ENCODE assay signal across 9 mouse cellular contexts in the genomic region with DNA sequence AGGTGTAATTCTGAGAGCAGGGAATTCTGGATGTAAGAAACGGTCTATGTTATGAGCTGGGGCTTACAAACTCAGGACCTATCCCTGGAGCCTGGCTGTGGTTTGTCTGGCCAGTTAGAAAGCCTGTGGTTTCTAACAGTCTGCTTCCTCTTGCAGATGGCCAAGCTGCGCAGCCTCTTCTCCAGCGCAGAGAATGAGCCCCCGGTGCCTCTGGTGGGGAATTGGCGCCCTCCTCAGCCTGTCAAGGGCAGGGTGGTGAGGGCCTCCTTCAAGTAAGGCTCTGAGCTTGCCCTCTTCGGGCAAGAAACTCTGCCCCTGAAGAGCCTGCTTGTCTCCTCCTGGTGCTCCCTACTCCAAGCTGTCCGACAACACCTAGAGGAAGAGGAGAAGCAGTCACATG. TPM values are rescaled to one million over a fixed set of nuclear protein-coding genes. Genes with fewer than 3 reads are reported as not detected.
DNase-seq lines count a peak whose midpoint lies in the region; ATAC-seq lines count a peak whose summit lies in the region.
"Had no signal": no experiment of that assay in that cellular context is flagged by ENCODE, and none has a peak within 500 bp of the region (broad histone marks: within the 10 kb centered on the region; RNA-seq: fewer than 3 reads in every experiment).

No protein-coding gene starts in this region.

- peak; percentile 36; the same call in 1 of the 2 replicates for ATAC-seq in neural tube, embryonic 13.5 days (ENCODE audit: low read depth)
- peak; percentile 64 for ATAC-seq in liver, embryonic 11.5 days (replicated peaks; ENCODE audit: low FRiP score)
- no peak for ATAC-seq in forebrain, embryonic 16.5 days

- H3K36me3 ChIP-seq in neural tube, embryonic 13.5 days: no peaks in the 10 kb centered on the region
- no peaks in the 10 kb centered on the region for H3K36me3 ChIP-seq in liver, embryonic 11.5 days (ENCODE audit: control insufficient read depth, insufficient read depth, low read length)
- H3K36me3 ChIP-seq in forebrain, embryonic 16.5 days (ENCODE audit: control insufficient read depth, insufficient read depth): no peaks in the 10 kb centered on the region

- H3K9me3 ChIP-seq in neural tube, embryonic 13.5 days: no peaks in the 10 kb centered on the region
- no peaks in the 10 kb centered on the region for H3K9me3 ChIP-seq in liver, embryonic 11.5 days (ENCODE audit: control insufficient read depth, low read length)
- H3K9me3 ChIP-seq in forebrain, embryonic 16.5 days (ENCODE audit: control insufficient read depth, low read length): no peaks in the 10 kb centered on the region

- no peak overlapping the region for H3K4me3 ChIP-seq in neural tube, embryonic 13.5 days
- no peak overlapping the region for H3K4me3 ChIP-seq in liver, embryonic 11.5 days (ENCODE audit: low read depth, low read length)
- no peak overlapping the region for H3K4me3 ChIP-seq in forebrain, embryonic 16.5 days (replicated peaks; ENCODE audit: low read length)

- no peak overlapping the region for H3K4me2 ChIP-seq in neural tube, embryonic 13.5 days
- no peak overlapping the region for H3K4me2 ChIP-seq in liver, embryonic 11.5 days
- H3K4me2 ChIP-seq in forebrain, embryonic 16.5 days (ENCODE audit: low read length): no peak overlapping the region
- H3K4me2 ChIP-seq: hindbrain, embryonic 14.5 days had no signal

- H3K4me1 ChIP-seq in neural tube, embryonic 13.5 days (replicated peaks): no peaks in the 10 kb centered on the region
- peaks cover 8% of the 10 kb centered on the region for H3K4me1 ChIP-seq in liver, embryonic 11.5 days (replicated peaks; ENCODE audit: control insufficient read depth, insufficient read depth, low read length)
- H3K4me1 ChIP-seq in forebrain, embryonic 16.5 days (replicated peaks; ENCODE audit: control insufficient read depth, insufficient read depth, low read length): no peaks in the 10 kb centered on the region

- WGBS in neural tube, embryonic 13.5 days: 62% methylated on average over 7 of the region's 7 CpGs
- WGBS in liver, embryonic 11.5 days: 26% methylated on average over 7 of the region's 7 CpGs
- 56% methylated on average over 7 of the region's 7 CpGs for WGBS in forebrain, embryonic 16.5 days

- no peak overlapping the region for H3K9ac ChIP-seq in neural tube, embryonic 13.5 days
- no peak overlapping the region for H3K9ac ChIP-seq in liver, embryonic 11.5 days (ENCODE audit: low read depth, low read length)
- H3K9ac ChIP-seq in forebrain, embryonic 16.5 days (replicated peaks; ENCODE audit: low read depth, low read length): no peak overlapping the region
- H3K9ac ChIP-seq: hindbrain, embryonic 14.5 days had no signal

- H3K27ac ChIP-seq in neural tube, embryonic 13.5 days (replicated peaks): no peak overlapping the region
- no peak overlapping the region for H3K27ac ChIP-seq in liver, embryonic 11.5 days (ENCODE audit: low read depth, low read length)
- H3K27ac ChIP-seq in forebrain, embryonic 16.5 days (ENCODE audit: low read length): no peak overlapping the region
- H3K27ac ChIP-seq: hindbrain, embryonic 14.5 days had no signal

- H3K27me3 ChIP-seq in neural tube, embryonic 13.5 days: no peaks in the 10 kb centered on the region
- no peaks in the 10 kb centered on the region for H3K27me3 ChIP-seq in liver, embryonic 11.5 days (replicated peaks; ENCODE audit: control insufficient read depth, insufficient read depth, low read length)
- H3K27me3 ChIP-seq in forebrain, embryonic 16.5 days (replicated peaks; ENCODE audit: control insufficient read depth, insufficient read depth, low read length): no peaks in the 10 kb centered on the region

- DNase-seq in gastrocnemius, adult 18-20 months (ENCODE audit: low spot score): peak; percentile 32
- no peak for DNase-seq in gastrocnemius, postnatal 10 days
- no peak for DNase-seq in neural tube, embryonic 10.5 days (ENCODE audit: extremely low spot score, low spot score)
- DNase-seq in liver, embryonic 11.5 days (ENCODE audit: low spot score): no peak
- peak; percentile 74 for DNase-seq in thymus, postnatal 4 days
- DNase-seq in retina, embryonic 14.5 days (ENCODE audit: low spot score): no peak

RNA-seq across cellular contexts. Expression of a gene that starts 8.1 kb away (rescaled TPM):
- total RNA-seq in gastrocnemius, adult 18-20 months (2021): 1,000 to 10,000 TPM; 1,448 to 1,773 TPM
- 1,000 to 10,000 TPM in 1 of 2 experiments, 100 to 1,000 TPM in 1; 801 to 1,165 TPM for total RNA-seq in gastrocnemius, postnatal 10 days (2021)
- polyA plus RNA-seq in neural tube, embryonic 13.5 days (2015; fragmentation: Nextera tagmentation; extraction: Ambion mirVana): 10.0 and 10.1 TPM in 2 replicates
- 3.2 and 3.5 TPM in 2 replicates for polyA plus RNA-seq in liver, embryonic 11.5 days (2014; fragmentation: Nextera tagmentation; extraction: Ambion mirVana)
- polyA plus RNA-seq in forebrain, embryonic 16.5 days (2015; fragmentation: Nextera tagmentation; extraction: Ambion mirVana): 1.2 and 2.2 TPM in 2 replicates

RNA-seq across cellular contexts. Expression of a gene that starts 14.7 kb away (rescaled TPM):
- 10 to 100 TPM; 17.2 to 19.0 TPM for total RNA-seq in gastrocnemius, adult 18-20 months (2021)
- total RNA-seq in gastrocnemius, postnatal 10 days (2021): 10 to 100 TPM in 1 of 2 experiments, 1 to 10 TPM in 1; 7.3 to 12.5 TPM
- polyA plus RNA-seq in neural tube, embryonic 13.5 days (2015; fragmentation: Nextera tagmentation; extraction: Ambion mirVana): 24.4 and 28.4 TPM in 2 replicates
- polyA plus RNA-seq in liver, embryonic 11.5 days (2014; fragmentation: Nextera tagmentation; extraction: Ambion mirVana): 1,283 and 1,400 TPM in 2 replicates
- 20.3 and 24.8 TPM in 2 replicates for polyA plus RNA-seq in forebrain, embryonic 16.5 days (2015; fragmentation: Nextera tagmentation; extraction: Ambion mirVana)

Comparison
In these comparisons a context has a peak if more than half of its experiments do, and no peak if none do; other contexts are left out.
1. DNase-seq: peak in gastrocnemius, adult 18-20 months (single experiment) and thymus, postnatal 4 days (single experiment); none in gastrocnemius, postnatal 10 days (single experiment), neural tube, embryonic 10.5 days (single experiment), liver, embryonic 11.5 days (single experiment) and retina, embryonic 14.5 days (single experiment).
2. RNA of a gene that starts 14.7 kb away (polyA plus RNA-seq): 1,283 to 1,400 TPM in liver, embryonic 11.5 days; 24.4 to 28.4 TPM in neural tube, embryonic 13.5 days and 20.3 to 24.8 TPM in forebrain, embryonic 16.5 days; every median in the first group is over 10 times any median in the second.